Mouse (Mus musculus) erythroblast, embryonic 14.5 days (primary cell): ENCODE data around the gene Gdf11.

Experiments used
- GATA1 ChIP-seq: IDR thresholded peaks from 2 replicates; pipeline ENCODE4 v1.6.1; 2012; ENCODE audit warnings: low read length, inconsistent platforms, mixed read lengths
- TAL1 ChIP-seq: IDR thresholded peaks from 3 replicates; pipeline ENCODE4 v1.6.1; 2012; ENCODE audit warnings: low read length, inconsistent platforms, mixed read lengths

DNA sequence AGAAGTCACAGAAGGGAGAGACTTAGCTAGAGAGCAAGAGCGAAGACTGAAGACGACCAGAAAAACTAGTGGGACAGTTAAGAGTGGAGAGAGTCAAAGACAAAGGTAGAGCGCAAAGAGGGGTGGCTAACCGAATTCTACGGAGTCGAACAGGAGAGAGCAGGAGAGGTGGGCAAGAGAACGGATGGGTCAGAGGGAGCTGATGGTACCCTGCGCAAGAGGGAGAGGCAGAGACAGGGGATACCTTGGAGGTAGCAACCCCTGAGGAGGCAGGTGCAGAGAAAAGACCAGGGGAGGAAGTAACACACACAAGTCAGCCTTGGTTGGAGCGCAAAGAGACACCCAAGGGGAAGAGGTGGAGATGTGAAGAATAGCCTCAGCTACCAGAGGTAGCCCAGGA lies 728 bp upstream of the Gdf11 start:
- no peak for TF ChIP-seq TAL1
- TF ChIP-seq GATA1: no peak
